ENCODE assay signal across 34 mouse cellular contexts in the genomic region with DNA sequence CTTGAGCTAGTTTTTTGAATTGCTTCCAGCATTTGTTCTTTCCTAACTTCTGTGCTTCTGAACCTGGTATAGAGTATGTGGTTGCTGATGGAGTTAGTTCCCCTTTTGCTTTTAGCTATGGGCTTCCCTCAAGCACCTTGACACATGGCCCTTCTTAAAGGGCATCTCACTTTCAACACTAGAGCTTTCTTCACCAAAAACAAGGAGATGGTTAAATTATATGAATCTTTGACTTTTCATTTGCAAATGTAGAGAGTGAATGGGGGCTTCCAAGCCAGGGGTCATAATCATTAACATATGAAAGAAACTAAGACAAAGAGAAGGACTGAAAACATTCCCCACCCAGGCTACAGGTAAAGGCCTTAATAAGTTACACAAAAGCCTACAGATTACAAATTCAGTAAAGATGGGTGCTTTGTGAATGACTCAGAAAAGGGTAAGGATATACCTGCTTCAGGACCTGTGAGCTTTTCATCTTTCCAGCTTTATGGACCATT. TPM values are rescaled to one million over a fixed set of nuclear protein-coding genes. Genes with fewer than 3 reads are reported as not detected.
A peak's percentile ranks its signal among the peaks of the same experiment; 100 is the strongest.
DNase-seq lines count a peak whose midpoint lies in the region; ATAC-seq lines count a peak whose summit lies in the region.
"Had no signal": no experiment of that assay in that cellular context is flagged by ENCODE, and none has a peak within 500 bp of the region (broad histone marks: within the 10 kb centered on the region; RNA-seq: fewer than 3 reads in every experiment).

No protein-coding gene starts in this region.

- H3K4me1 ChIP-seq in midbrain, embryonic 11.5 days (ENCODE audit: control insufficient read depth, insufficient read depth, low read length), result no peaks in the 10 kb centered on the region
- no peaks in the 10 kb centered on the region for H3K4me1 ChIP-seq in midbrain, embryonic 15.5 days
- H3K4me1 ChIP-seq: forebrain, embryonic 10.5 days; forebrain, embryonic 13.5 days; heart, embryonic 12.5 days; heart, embryonic 15.5 days; hindbrain, embryonic 10.5 days; hindbrain, embryonic 13.5 days; intestine, embryonic 15.5 days had no signal

- ATAC-seq in midbrain, embryonic 11.5 days (ENCODE audit: low FRiP score), result no peak
- no peak for ATAC-seq in midbrain, embryonic 15.5 days (replicated peaks)
- ATAC-seq: forebrain, embryonic 13.5 days; forebrain, embryonic 16.5 days; hindbrain, embryonic 16.5 days; intestine, embryonic 15.5 days had no signal

- peak; percentile 37 for DNase-seq in midbrain, embryonic 11.5 days (ENCODE audit: low spot score, missing footprints)
- DNase-seq in MEL-GATA-1-ER (ENCODE audit: extremely low read depth, low read depth), result peak; percentile 26
- peak; percentile 57 for DNase-seq in ZHBTc4 (ENCODE audit: low read depth, low spot score)
- DNase-seq in adrenal gland, adult 8-10 months, result no peak
- no peak for DNase-seq in right cerebral cortex, postnatal 25 days
- DNase-seq: adrenal gland, postnatal 10 days; B cell, adult 2 months; cerebellum, adult 11 months; cerebellum, adult 2 months; cerebellum, adult 9-11 months; cerebellum, postnatal 36 days; gastrocnemius, postnatal 25 days; heart, adult 18-20 months; heart, postnatal 10 days; heart, postnatal 36 days; kidney, adult 11 months; kidney, adult 8-10 months had no signal

- no peaks in the 10 kb centered on the region for H3K9me3 ChIP-seq in midbrain, embryonic 11.5 days (ENCODE audit: control insufficient read depth, low read length)
- H3K9me3 ChIP-seq in midbrain, embryonic 15.5 days, result 0 out of 2 replicates have a peak, but pooled peaks cover 4% of the 10 kb centered on the region
- H3K9me3 ChIP-seq: forebrain, embryonic 10.5 days; forebrain, embryonic 13.5 days; heart, embryonic 12.5 days; heart, embryonic 15.5 days; hindbrain, embryonic 10.5 days; hindbrain, embryonic 13.5 days; intestine, embryonic 15.5 days had no signal

- no peak overlapping the region for H3K27ac ChIP-seq in midbrain, embryonic 11.5 days (ENCODE audit: low read depth, low read length)
- no peak overlapping the region for H3K27ac ChIP-seq in midbrain, embryonic 15.5 days
- H3K27ac ChIP-seq: forebrain, embryonic 10.5 days; forebrain, embryonic 13.5 days; heart, embryonic 15.5 days; hindbrain, embryonic 10.5 days; hindbrain, embryonic 13.5 days; intestine, embryonic 15.5 days had no signal

- H3K4me2 ChIP-seq in midbrain, embryonic 11.5 days, result no peak overlapping the region
- no peak overlapping the region for H3K4me2 ChIP-seq in midbrain, embryonic 15.5 days
- H3K4me2 ChIP-seq: forebrain, embryonic 13.5 days; heart, embryonic 12.5 days; heart, embryonic 15.5 days; hindbrain, embryonic 13.5 days; intestine, embryonic 15.5 days had no signal

- no peaks in the 10 kb centered on the region for H3K27me3 ChIP-seq in midbrain, embryonic 11.5 days (ENCODE audit: control insufficient read depth, insufficient read depth, low read length)
- H3K27me3 ChIP-seq in midbrain, embryonic 15.5 days (replicated peaks), result no peaks in the 10 kb centered on the region
- H3K27me3 ChIP-seq: CH12.LX; forebrain, embryonic 13.5 days; heart, embryonic 12.5 days; heart, embryonic 15.5 days; hindbrain, embryonic 13.5 days; intestine, embryonic 15.5 days had no signal

- no peak overlapping the region for H3K4me3 ChIP-seq in midbrain, embryonic 11.5 days (ENCODE audit: low read depth, low read length)
- H3K4me3 ChIP-seq in midbrain, embryonic 15.5 days, result no peak overlapping the region
- H3K4me3 ChIP-seq: forebrain, embryonic 10.5 days; forebrain, embryonic 13.5 days; heart, embryonic 12.5 days; heart, embryonic 15.5 days; hindbrain, embryonic 10.5 days; hindbrain, embryonic 13.5 days; intestine, embryonic 15.5 days had no signal

- no peak overlapping the region for H3K9ac ChIP-seq in midbrain, embryonic 11.5 days (ENCODE audit: low read length)
- no peak overlapping the region for H3K9ac ChIP-seq in midbrain, embryonic 15.5 days
- H3K9ac ChIP-seq: forebrain, embryonic 13.5 days; heart, embryonic 12.5 days; heart, embryonic 15.5 days; hindbrain, embryonic 13.5 days; intestine, embryonic 15.5 days had no signal

- H3K36me3 ChIP-seq in midbrain, embryonic 11.5 days (ENCODE audit: control insufficient read depth, insufficient read depth, low read length), result no peaks in the 10 kb centered on the region
- no peaks in the 10 kb centered on the region for H3K36me3 ChIP-seq in midbrain, embryonic 15.5 days (replicated peaks)
- H3K36me3 ChIP-seq: forebrain, embryonic 10.5 days; heart, embryonic 12.5 days; heart, embryonic 15.5 days; hindbrain, embryonic 10.5 days; hindbrain, embryonic 13.5 days; intestine, embryonic 15.5 days had no signal

RNA-seq across cellular contexts. Expression of a gene that starts 25.2 kb away (rescaled TPM):
- not detected in 2 replicates for polyA plus RNA-seq in midbrain, embryonic 11.5 days (2014; fragmentation: Nextera tagmentation; extraction: Ambion mirVana)
- not detected in 2 replicates for polyA plus RNA-seq in midbrain, embryonic 15.5 days (2015; fragmentation: Nextera tagmentation; extraction: Ambion mirVana)
- not detected for total RNA-seq in adrenal gland, adult 8-10 months (2022)
- total RNA-seq: adrenal gland, postnatal 10 days; adrenal gland, postnatal 4 days; CH12.LX; gastrocnemius, adult 8-10 months; gastrocnemius, postnatal 25 days; heart, adult 18-20 months; heart, postnatal 10 days; heart, postnatal 36 days had no signal
- polyA plus RNA-seq: cerebellum, adult 2 months; cortical plate, adult 2 months; embryonic facial prominence, embryonic 11.5 days; embryonic facial prominence, embryonic 14.5 days; forebrain, embryonic 10.5 days; forebrain, embryonic 13.5 days; forebrain, embryonic 16.5 days; frontal cortex, adult 2 months; heart, embryonic 12.5 days; heart, embryonic 15.5 days; hindbrain, embryonic 10.5 days; hindbrain, embryonic 13.5 days; hindbrain, embryonic 16.5 days; intestine, embryonic 15.5 days had no signal

Comparison
In these comparisons a context has a peak if more than half of its experiments do, and no peak if none do; other contexts are left out.
1. DNase-seq: peak in midbrain, embryonic 11.5 days (single experiment), MEL-GATA-1-ER (single experiment) and ZHBTc4 (single experiment); none in adrenal gland, adult 8-10 months (single experiment) and right cerebral cortex, postnatal 25 days (single experiment).